Mouse (Mus musculus) liver, postnatal 0 days (tissue): ENCODE measurements around the gene Gimap4.

ENCODE experiments used
- CTCF ChIP-seq: sonication (generic); IDR thresholded peaks from 2 replicates; pipeline ENCODE4 v1.5.1; 2016; ENCODE audit warnings: antibody characterized with exemption, low read depth
- EP300 ChIP-seq: IDR thresholded peaks from 2 replicates; pipeline ENCODE4 v1.6.1; 2016; ENCODE audit warnings: antibody characterized with exemption, low read depth, mild to moderate bottlenecking

DNA sequence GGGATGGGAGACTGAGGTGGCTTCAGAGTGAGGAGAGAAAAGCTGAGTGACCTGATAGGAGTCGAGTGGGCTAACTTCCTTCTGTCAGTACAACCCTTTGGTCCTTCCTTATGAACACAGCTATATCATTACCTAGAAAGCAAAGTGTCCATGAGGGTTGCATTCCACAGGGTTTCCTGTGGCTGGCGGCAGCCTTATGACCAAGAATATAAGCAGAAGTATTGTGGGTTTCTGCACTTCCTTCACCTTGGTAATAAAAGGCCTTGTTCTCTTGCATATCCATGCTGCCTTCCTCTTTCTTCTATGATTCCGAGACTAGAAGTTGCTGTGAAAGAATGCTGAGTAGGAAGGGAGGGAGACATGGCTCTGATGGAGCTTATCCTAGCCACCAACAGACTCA lies 14.5 kb downstream of the Gimap4 start:
- TF ChIP-seq EP300 (no peak), CTCF (no peak)
